Mouse (Mus musculus): ENCODE measurements around the gene Baiap2l1.

DNA sequence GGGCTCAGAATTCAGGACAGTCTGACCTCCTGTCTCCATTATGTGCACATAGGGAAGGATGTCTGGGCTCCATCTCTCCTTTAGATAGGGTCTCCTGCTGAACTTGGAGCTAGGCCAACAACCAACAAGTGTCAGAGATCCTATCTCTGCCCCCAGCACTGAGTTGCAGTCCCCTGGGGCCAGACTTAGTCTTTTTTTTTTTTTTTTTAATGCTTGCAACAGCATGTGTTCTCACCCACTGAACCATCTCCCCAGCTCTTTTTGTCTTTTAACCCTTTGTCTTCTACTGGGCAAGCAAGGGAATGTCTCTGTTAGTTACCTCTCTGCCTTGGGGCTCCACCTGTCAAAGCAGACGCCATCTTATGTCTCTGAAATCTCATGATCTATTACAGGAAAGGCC is 118.9 kb downstream of the Baiap2l1 start:
- no peak for TF ChIP-seq CTCF (IDR thresholded peaks at IDR 0.05; ENCODE audit: low read depth, low read length)
- TF ChIP-seq GATA1 (IDR thresholded peaks at IDR 0.05; ENCODE audit: borderline replicate concordance, low read length), result no peak
